In genomic region chr4:41635224-41635623, GRCm38 (mm10) we compare ENCODE assay signal across 23 mouse cellular contexts. TPM values are rescaled to one million over a fixed set of nuclear protein-coding genes. Genes with fewer than 3 reads are reported as not detected.
A peak's percentile ranks its signal among the peaks of the same experiment; 100 is the strongest.
DNase-seq lines count a peak whose midpoint lies in the region; ATAC-seq and TF ChIP-seq lines count a peak whose summit lies in the region.
"Had no signal": no experiment of that assay in that cellular context is flagged by ENCODE, and none has a peak within 500 bp of the region (broad histone marks: within the 10 kb centered on the region; RNA-seq: fewer than 3 reads in every experiment).

No protein-coding gene starts in this region.

- H3K36me3 ChIP-seq in forebrain, postnatal 0 days (ENCODE audit: insufficient read depth) = no peaks in the 10 kb centered on the region; the same call in 1 of the 2 replicates
- no peaks in the 10 kb centered on the region for H3K36me3 ChIP-seq in forebrain, embryonic 15.5 days
- H3K36me3 ChIP-seq in kidney, embryonic 15.5 days = no peaks in the 10 kb centered on the region
- H3K36me3 ChIP-seq in midbrain, embryonic 10.5 days = peaks cover 20% of the 10 kb centered on the region
- H3K36me3 ChIP-seq in midbrain, embryonic 14.5 days (ENCODE audit: control insufficient read depth, insufficient read depth, low read length) = peaks cover 4% of the 10 kb centered on the region; the same call in 1 of the 2 replicates
- no peaks in the 10 kb centered on the region for H3K36me3 ChIP-seq in stomach, postnatal 0 days (ENCODE audit: control insufficient read depth, insufficient read depth, low read length)
- H3K36me3 ChIP-seq: embryonic facial prominence, embryonic 13.5 days; stomach, embryonic 15.5 days had no signal

- no peak for TF ChIP-seq EP300 in stomach, postnatal 0 days (optimal IDR thresholded peaks at IDR 0.05)

- H3K27ac ChIP-seq in forebrain, postnatal 0 days (ENCODE audit: low read depth, low read length) = no peak overlapping the region
- H3K27ac ChIP-seq in forebrain, embryonic 15.5 days (replicated peaks) = no peak overlapping the region
- peak overlapping the region; percentile 85; the same call in 1 of the 2 replicates for H3K27ac ChIP-seq in kidney, embryonic 15.5 days
- peak overlapping the region; percentile 25; the same call in 1 of the 2 replicates for H3K27ac ChIP-seq in midbrain, embryonic 10.5 days (replicated peaks)
- H3K27ac ChIP-seq in midbrain, embryonic 14.5 days (replicated peaks; ENCODE audit: low read depth, low read length) = no peak overlapping the region
- H3K27ac ChIP-seq in stomach, postnatal 0 days (replicated peaks) = no peak overlapping the region
- H3K27ac ChIP-seq: embryonic facial prominence, embryonic 13.5 days; forebrain, embryonic 12.5 days; hindbrain, embryonic 14.5 days; stomach, embryonic 15.5 days had no signal

- ATAC-seq in forebrain, postnatal 0 days = no peak
- ATAC-seq in forebrain, embryonic 15.5 days (replicated peaks) = no peak
- no peak for ATAC-seq in kidney, embryonic 15.5 days (replicated peaks; ENCODE audit: low FRiP score)
- ATAC-seq in midbrain, embryonic 14.5 days (ENCODE audit: low FRiP score, low TSS enrichment) = no peak
- ATAC-seq in stomach, postnatal 0 days (ENCODE audit: low FRiP score, low TSS enrichment) = no peak
- ATAC-seq: activated CD4-positive, CD25-positive, alpha-beta regulatory T cell, adult 4 months had no signal

- TF ChIP-seq CTCF in forebrain, postnatal 0 days (IDR thresholded peaks at IDR 0.05; ENCODE audit: low read depth) = 0 out of 2 replicates have a peak, but pooled peaks have one; percentile 14
- peak; percentile 41; the same call in 1 of the 2 replicates for TF ChIP-seq CTCF in stomach, postnatal 0 days (IDR thresholded peaks at IDR 0.05; ENCODE audit: low read depth)

- no peak overlapping the region for H3K9ac ChIP-seq in forebrain, postnatal 0 days
- no peak overlapping the region for H3K9ac ChIP-seq in forebrain, embryonic 15.5 days (replicated peaks)
- H3K9ac ChIP-seq in kidney, embryonic 15.5 days = no peak overlapping the region
- no peak overlapping the region for H3K9ac ChIP-seq in midbrain, embryonic 14.5 days (replicated peaks; ENCODE audit: low read length)
- no peak overlapping the region for H3K9ac ChIP-seq in stomach, postnatal 0 days (ENCODE audit: low read length)
- H3K9ac ChIP-seq: forebrain, embryonic 12.5 days; hindbrain, embryonic 14.5 days; midbrain, embryonic 12.5 days; stomach, embryonic 15.5 days had no signal

- WGBS in forebrain, postnatal 0 days = 80% methylated on average over 8 of the region's 8 CpGs
- WGBS in forebrain, embryonic 15.5 days = 71% methylated on average over 8 of the region's 8 CpGs
- 60% methylated on average over 8 of the region's 8 CpGs for WGBS in kidney, embryonic 15.5 days
- 74% methylated on average over 8 of the region's 8 CpGs for WGBS in midbrain, embryonic 10.5 days
- WGBS in midbrain, embryonic 14.5 days = 74% methylated on average over 8 of the region's 8 CpGs
- WGBS in stomach, postnatal 0 days = 74% methylated on average over 8 of the region's 8 CpGs

- DNase-seq in forebrain, postnatal 0 days = no peak
- no peak for DNase-seq in kidney, adult 11 months
- DNase-seq in midbrain, embryonic 10.5 days (ENCODE audit: low spot score) = no peak
- DNase-seq in midbrain, embryonic 14.5 days = no peak
- DNase-seq in stomach, postnatal 0 days (ENCODE audit: low spot score) = no peak
- DNase-seq: adrenal gland, adult 8-10 months; cerebellum, adult 18-20 months; heart, postnatal 10 days; lung, adult 2 months; thymus, adult 18-20 months; thymus, postnatal 36 days had no signal

- no peak overlapping the region for H3K4me2 ChIP-seq in forebrain, postnatal 0 days (ENCODE audit: low read depth)
- H3K4me2 ChIP-seq in forebrain, embryonic 15.5 days (replicated peaks) = no peak overlapping the region
- no peak overlapping the region for H3K4me2 ChIP-seq in kidney, embryonic 15.5 days
- H3K4me2 ChIP-seq in midbrain, embryonic 14.5 days (ENCODE audit: low read length) = no peak overlapping the region
- no peak overlapping the region for H3K4me2 ChIP-seq in stomach, postnatal 0 days (replicated peaks; ENCODE audit: low read depth)
- H3K4me2 ChIP-seq: embryonic facial prominence, embryonic 13.5 days; forebrain, embryonic 12.5 days; hindbrain, embryonic 14.5 days; liver, embryonic 11.5 days; midbrain, embryonic 12.5 days; stomach, embryonic 15.5 days had no signal

- peaks cover 21% of the 10 kb centered on the region for H3K4me1 ChIP-seq in forebrain, postnatal 0 days (ENCODE audit: insufficient read depth)
- H3K4me1 ChIP-seq in forebrain, embryonic 15.5 days = peaks cover 55% of the 10 kb centered on the region
- H3K4me1 ChIP-seq in kidney, embryonic 15.5 days = peaks cover 77% of the 10 kb centered on the region
- H3K4me1 ChIP-seq in midbrain, embryonic 10.5 days = peaks cover 90% of the 10 kb centered on the region
- peaks cover 75% of the 10 kb centered on the region for H3K4me1 ChIP-seq in midbrain, embryonic 14.5 days (ENCODE audit: control insufficient read depth, insufficient read depth, low read length)
- peaks cover 8% of the 10 kb centered on the region; the same call in 1 of the 2 replicates for H3K4me1 ChIP-seq in stomach, postnatal 0 days (replicated peaks; ENCODE audit: control insufficient read depth, insufficient read depth)

- no peak overlapping the region for H3K4me3 ChIP-seq in forebrain, postnatal 0 days (ENCODE audit: low read depth, low read length)
- H3K4me3 ChIP-seq in forebrain, embryonic 15.5 days = no peak overlapping the region
- no peak overlapping the region for H3K4me3 ChIP-seq in kidney, embryonic 15.5 days (replicated peaks)
- H3K4me3 ChIP-seq in midbrain, embryonic 10.5 days = no peak overlapping the region
- no peak overlapping the region for H3K4me3 ChIP-seq in midbrain, embryonic 14.5 days (replicated peaks; ENCODE audit: low read depth, low read length)
- H3K4me3 ChIP-seq in stomach, postnatal 0 days (ENCODE audit: low read depth, low read length) = no peak overlapping the region
- H3K4me3 ChIP-seq: embryonic facial prominence, embryonic 13.5 days; erythroblast, embryonic 14.5 days; forebrain, embryonic 12.5 days; gastrocnemius, adult 2 months; midbrain, embryonic 12.5 days; stomach, embryonic 15.5 days had no signal

- H3K9me3 ChIP-seq in forebrain, postnatal 0 days (ENCODE audit: low read length) = no peaks in the 10 kb centered on the region
- no peaks in the 10 kb centered on the region for H3K9me3 ChIP-seq in forebrain, embryonic 15.5 days
- no peaks in the 10 kb centered on the region for H3K9me3 ChIP-seq in kidney, embryonic 15.5 days (replicated peaks)
- no peaks in the 10 kb centered on the region for H3K9me3 ChIP-seq in midbrain, embryonic 10.5 days (replicated peaks)
- no peaks in the 10 kb centered on the region for H3K9me3 ChIP-seq in midbrain, embryonic 14.5 days (ENCODE audit: control insufficient read depth, low read length)
- no peaks in the 10 kb centered on the region for H3K9me3 ChIP-seq in stomach, postnatal 0 days (ENCODE audit: control insufficient read depth, low read length)
- H3K9me3 ChIP-seq: embryonic facial prominence, embryonic 13.5 days; forebrain, embryonic 12.5 days; midbrain, embryonic 12.5 days; stomach, embryonic 15.5 days had no signal

- H3K27me3 ChIP-seq in forebrain, postnatal 0 days (ENCODE audit: insufficient read depth, low read length) = no peaks in the 10 kb centered on the region
- H3K27me3 ChIP-seq in forebrain, embryonic 15.5 days = no peaks in the 10 kb centered on the region
- H3K27me3 ChIP-seq in kidney, embryonic 15.5 days = peaks cover 14% of the 10 kb centered on the region
- peaks cover 84% of the 10 kb centered on the region for H3K27me3 ChIP-seq in midbrain, embryonic 10.5 days (ENCODE audit: low read depth, poor library complexity, severe bottlenecking)
- H3K27me3 ChIP-seq in midbrain, embryonic 14.5 days (ENCODE audit: control insufficient read depth, insufficient read depth, low read length) = no peaks in the 10 kb centered on the region
- H3K27me3 ChIP-seq in stomach, postnatal 0 days (ENCODE audit: control insufficient read depth, insufficient read depth, low read length) = no peaks in the 10 kb centered on the region

RNA-seq across cellular contexts. Expression of gene Enho, which starts 4.9 kb away (rescaled TPM):
- 106 and 130 TPM in 2 replicates for total RNA-seq in forebrain, postnatal 0 days (2014; rRNA removed)
- polyA plus RNA-seq in forebrain, postnatal 0 days (2015; fragmentation: Nextera tagmentation; extraction: Ambion mirVana) = 117 and 122 TPM in 2 replicates
- 58.3 and 66.4 TPM in 2 replicates for polyA plus RNA-seq in forebrain, embryonic 15.5 days (2015; fragmentation: Nextera tagmentation; extraction: Ambion mirVana)
- 19.1 and 22.6 TPM in 2 replicates for polyA plus RNA-seq in kidney, embryonic 15.5 days (2015; fragmentation: Nextera tagmentation; extraction: Ambion mirVana)
- 23.2 and 31.4 TPM in 2 replicates for polyA plus RNA-seq in midbrain, embryonic 10.5 days (2016; fragmentation: Nextera tagmentation; extraction: Ambion mirVana)
- polyA plus RNA-seq in midbrain, embryonic 14.5 days (2014; fragmentation: Nextera tagmentation; extraction: Ambion mirVana) = 121 and 154 TPM in 2 replicates
- 50.5 and 55.4 TPM in 2 replicates for polyA plus RNA-seq in stomach, postnatal 0 days (2015; fragmentation: Nextera tagmentation; extraction: Ambion mirVana)
- total RNA-seq: neutrophil, adult 5-6 weeks had no signal
- polyA plus RNA-seq: activated CD4-positive, CD25-positive, alpha-beta regulatory T cell, adult 4 months had no signal

Comparison
In these comparisons a context has a peak if more than half of its experiments do, and no peak if none do; other contexts are left out.
1. H3K27ac ChIP-seq: peak in kidney, embryonic 15.5 days (single experiment) and midbrain, embryonic 10.5 days (single experiment); none in forebrain, postnatal 0 days (single experiment), forebrain, embryonic 15.5 days (single experiment), midbrain, embryonic 14.5 days (single experiment) and stomach, postnatal 0 days (single experiment).